Mouse (Mus musculus) embryonic facial prominence, embryonic 15.5 days (tissue): ENCODE measurements at regions not wholly inside any gene's neighbourhood (a gene's known extent, or its start where the extent isn't known, plus 50 kb on each side); places are given as distances from the start of the nearest gene placed in this dataset.

Source experiments
- ATAC-seq: fragments of 200-750 bp; cut with Nextera tagmentation; 2 replicates; pipeline ENCODE4 v1.8.0; 2017; ENCODE audit warnings: low read depth, moderate TSS enrichment; ENCODE audit not compliant: insufficient number of reproducible peaks, low FRiP score, low TSS enrichment
- H3K27ac ChIP-seq: fragments of 300-500 bp; sonication (generic); replicated peaks from 2 replicates; pipeline ENCODE4 v1.5.1; 2015; ENCODE audit warnings: mild to moderate bottlenecking, inconsistent platforms
- H3K27me3 ChIP-seq: fragments of 300-500 bp; sonication (generic); 2 replicates; pipeline ENCODE4 v1.6.1; 2015; ENCODE audit warnings: inconsistent platforms
- H3K36me3 ChIP-seq: fragments of 300-500 bp; sonication (generic); 2 replicates; pipeline ENCODE4 v1.6.1; 2015; ENCODE audit warnings: mild to moderate bottlenecking, inconsistent platforms
- H3K4me1 ChIP-seq: fragments of 300-500 bp; sonication (generic); 2 replicates; pipeline ENCODE4 v1.6.1; 2015; ENCODE audit warnings: inconsistent platforms
- H3K4me2 ChIP-seq: fragments of 300-500 bp; sonication (generic); replicated peaks from 2 replicates; pipeline ENCODE4 v1.6.1; 2015; ENCODE audit warnings: mild to moderate bottlenecking, inconsistent platforms
- H3K4me3 ChIP-seq: fragments of 300-500 bp; sonication (generic); replicated peaks from 2 replicates; pipeline ENCODE4 v1.5.1; 2015; ENCODE audit warnings: mild to moderate bottlenecking, inconsistent platforms
- H3K9ac ChIP-seq: fragments of 300-500 bp; sonication (generic); 2 replicates; pipeline ENCODE4 v1.6.1; 2015; ENCODE audit warnings: inconsistent platforms
- H3K9me3 ChIP-seq: fragments of 300-500 bp; sonication (generic); replicated peaks from 2 replicates; pipeline ENCODE4 v1.6.1; 2016; ENCODE audit warnings: inconsistent platforms
- WGBS: fragments of 180-500 bp; shearing (Covaris S2); methylation state at CpG from one replicate; pipeline ENCODE4 v1.1.7; 2015; 5-methylcytosine and 5-hydroxymethylcytosine counted together

GRCm38 (mm10) chr16:89675009-89675785, 104.2 kb upstream of the Krtap11-1 start:
- Histone ChIP-seq H3K27ac (no peak overlapping the region), H3K27me3 (no peaks in the 10 kb centered on the region), H3K4me3 (no peak overlapping the region), H3K36me3 (no peaks in the 10 kb centered on the region), H3K4me2 (no peak overlapping the region), H3K4me1 (no peaks in the 10 kb centered on the region), H3K9me3 (no peaks in the 10 kb centered on the region), H3K9ac (no peak overlapping the region)
- WGBS, result 76% methylated on average over 13 of the region's 13 CpGs
- no peak for ATAC-seq

- H3K27me3 ChIP-seq, result no peaks in the 10 kb centered on the region
- H3K9me3 ChIP-seq, result no peaks in the 10 kb centered on the region
- no peaks in the 10 kb centered on the region for H3K36me3 ChIP-seq
- H3K27ac ChIP-seq, result no peak overlapping the region
- H3K4me3 ChIP-seq, result no peak overlapping the region
- 80% methylated on average over 16 of the region's 16 CpGs for WGBS
- H3K4me1 ChIP-seq, result no peaks in the 10 kb centered on the region
- H3K9ac ChIP-seq, result no peak overlapping the region
- H3K4me2 ChIP-seq, result no peak overlapping the region
- no peak for ATAC-seq
These were observed 103.3 kb upstream of the Krtap11-1 start for GRCm38 (mm10) chr16:89674159-89674902.

- H3K4me1 ChIP-seq, result no peaks in the 10 kb centered on the region
- WGBS, result 58% methylated on average over 9 of the region's 9 CpGs
- no peaks in the 10 kb centered on the region for H3K36me3 ChIP-seq
- no peak overlapping the region for H3K4me2 ChIP-seq
- no peak overlapping the region for H3K27ac ChIP-seq
- no peaks in the 10 kb centered on the region for H3K27me3 ChIP-seq
- ATAC-seq, result no peak
- H3K4me3 ChIP-seq, result no peak overlapping the region
- no peaks in the 10 kb centered on the region for H3K9me3 ChIP-seq
- no peak overlapping the region for H3K9ac ChIP-seq
These were observed 100.3 kb upstream of the Krtap11-1 start for GRCm38 (mm10) chr16:89671188-89671726.

GRCm38 (mm10) chr16:89660071-89660470, 89.1 kb upstream of the Krtap11-1 start:
- no peak overlapping the region for H3K4me3 ChIP-seq
- H3K9me3 ChIP-seq, result no peaks in the 10 kb centered on the region
- H3K4me1 ChIP-seq, result no peaks in the 10 kb centered on the region
- H3K36me3 ChIP-seq, result no peaks in the 10 kb centered on the region
- H3K27ac ChIP-seq, result no peak overlapping the region
- ATAC-seq, result no peak
- 81% methylated on average over 2 of the region's 2 CpGs for WGBS
- no peaks in the 10 kb centered on the region for H3K27me3 ChIP-seq
- no peak overlapping the region for H3K9ac ChIP-seq
- no peak overlapping the region for H3K4me2 ChIP-seq

GRCm38 (mm10) chr16:89656036-89656435, 85.1 kb upstream of the Krtap11-1 start:
- ATAC-seq, result no peak
- Histone ChIP-seq H3K36me3 (no peaks in the 10 kb centered on the region), H3K9ac (no peak overlapping the region), H3K27ac (no peak overlapping the region), H3K27me3 (no peaks in the 10 kb centered on the region), H3K4me3 (no peak overlapping the region), H3K4me2 (no peak overlapping the region), H3K9me3 (no peaks in the 10 kb centered on the region), H3K4me1 (no peaks in the 10 kb centered on the region)
- 80% methylated on average over 3 of the region's 3 CpGs for WGBS

GRCm38 (mm10) chr16:89648651-89649050, 77.7 kb upstream of the Krtap11-1 start:
- no peak overlapping the region for H3K4me2 ChIP-seq
- H3K9me3 ChIP-seq, result no peaks in the 10 kb centered on the region
- WGBS, result 76% methylated on average over 4 of the region's 4 CpGs
- H3K4me3 ChIP-seq, result no peak overlapping the region
- no peaks in the 10 kb centered on the region for H3K27me3 ChIP-seq
- H3K27ac ChIP-seq, result no peak overlapping the region
- ATAC-seq, result no peak
- no peaks in the 10 kb centered on the region for H3K36me3 ChIP-seq
- no peaks in the 10 kb centered on the region for H3K4me1 ChIP-seq
- H3K9ac ChIP-seq, result no peak overlapping the region

- Histone ChIP-seq H3K9ac (no peak overlapping the region), H3K27me3 (no peaks in the 10 kb centered on the region), H3K4me3 (no peak overlapping the region), H3K4me1 (no peaks in the 10 kb centered on the region), H3K9me3 (no peaks in the 10 kb centered on the region), H3K36me3 (no peaks in the 10 kb centered on the region), H3K27ac (no peak overlapping the region), H3K4me2 (no peak overlapping the region)
- WGBS, result 43% methylated on average over 9 of the region's 9 CpGs
- ATAC-seq, result no peak
These were observed 63.1 kb upstream of the Krtap11-1 start for GRCm38 (mm10) chr16:89633917-89634601.

- H3K27ac ChIP-seq, result no peak overlapping the region
- H3K4me2 ChIP-seq, result no peak overlapping the region
- H3K36me3 ChIP-seq, result no peaks in the 10 kb centered on the region
- no peak for ATAC-seq
- H3K4me3 ChIP-seq, result no peak overlapping the region
- WGBS, result 29% methylated on average over 6 of the region's 6 CpGs
- H3K9ac ChIP-seq, result no peak overlapping the region
- H3K4me1 ChIP-seq, result no peaks in the 10 kb centered on the region
- no peaks in the 10 kb centered on the region for H3K9me3 ChIP-seq
- H3K27me3 ChIP-seq, result no peaks in the 10 kb centered on the region
These were observed 61.2 kb upstream of the Krtap11-1 start for GRCm38 (mm10) chr16:89632114-89632622.

GRCm38 (mm10) chr16:89631396-89632113, 60.6 kb upstream of the Krtap11-1 start:
- Histone ChIP-seq H3K4me1 (no peaks in the 10 kb centered on the region), H3K4me3 (no peak overlapping the region), H3K9ac (no peak overlapping the region), H3K36me3 (no peaks in the 10 kb centered on the region), H3K27ac (no peak overlapping the region), H3K9me3 (no peaks in the 10 kb centered on the region), H3K4me2 (no peak overlapping the region), H3K27me3 (no peaks in the 10 kb centered on the region)
- WGBS, result 86% methylated on average over 9 of the region's 9 CpGs
- no peak for ATAC-seq

- ATAC-seq, result no peak
- no peaks in the 10 kb centered on the region for H3K9me3 ChIP-seq
- 91% methylated on average over 12 of the region's 12 CpGs for WGBS
These were observed 54.7 kb upstream of the Krtap11-1 start for GRCm38 (mm10) chr16:89625710-89626109.

More at GRCm38 (mm10) chr16:89625710-89626109, 54.7 kb upstream of the Krtap11-1 start:
- no peak overlapping the region for H3K27ac ChIP-seq
- no peak overlapping the region for H3K9ac ChIP-seq
- H3K4me2 ChIP-seq, result no peak overlapping the region
- no peaks in the 10 kb centered on the region for H3K36me3 ChIP-seq
- H3K4me3 ChIP-seq, result no peak overlapping the region
- H3K27me3 ChIP-seq, result no peaks in the 10 kb centered on the region
- no peaks in the 10 kb centered on the region for H3K4me1 ChIP-seq
